Mouse (Mus musculus) kidney, postnatal 36 days (tissue): ENCODE results near the gene Gm12394.
"Not testable (repeated sequence)": the region's sequence is repeated elsewhere in the genome, so short reads cannot be mapped to it uniquely, and the experiment has no call there.

ENCODE experiments used
- DNase-seq, 2 experiments: peaks; one replicate each; pipeline ENCODE4 v3.0.0; 2021 to 2022; ENCODE audit warnings: mixed read lengths in 2 of 2

Gene Gm12394

DNA sequence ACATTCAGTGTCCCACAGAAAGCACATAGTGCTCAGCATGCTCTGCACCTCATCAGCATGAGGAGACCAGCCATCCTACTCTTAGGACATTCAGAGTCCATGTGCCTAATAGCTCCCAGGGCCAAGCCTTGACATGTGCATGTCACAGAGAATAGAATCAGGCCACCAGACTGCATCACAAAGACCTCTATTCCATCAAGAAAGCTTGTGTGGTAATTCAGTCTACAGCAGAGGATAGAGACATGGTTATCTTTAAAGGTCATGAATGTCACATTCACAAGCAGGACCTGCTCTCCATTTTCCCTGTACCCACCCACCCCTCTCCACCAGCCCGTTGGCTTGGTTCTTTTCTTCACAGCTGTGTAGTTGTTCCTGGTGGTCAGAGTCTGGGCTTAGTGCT, 2.8 kb downstream of the Gm12394 start, which contains the start of gene Fam205a1:
TSS of gene Fam205a1 (minus strand) at position 101 of the 400 bp plus-strand sequence.
- not testable (repeated sequence) for DNase-seq

DNA sequence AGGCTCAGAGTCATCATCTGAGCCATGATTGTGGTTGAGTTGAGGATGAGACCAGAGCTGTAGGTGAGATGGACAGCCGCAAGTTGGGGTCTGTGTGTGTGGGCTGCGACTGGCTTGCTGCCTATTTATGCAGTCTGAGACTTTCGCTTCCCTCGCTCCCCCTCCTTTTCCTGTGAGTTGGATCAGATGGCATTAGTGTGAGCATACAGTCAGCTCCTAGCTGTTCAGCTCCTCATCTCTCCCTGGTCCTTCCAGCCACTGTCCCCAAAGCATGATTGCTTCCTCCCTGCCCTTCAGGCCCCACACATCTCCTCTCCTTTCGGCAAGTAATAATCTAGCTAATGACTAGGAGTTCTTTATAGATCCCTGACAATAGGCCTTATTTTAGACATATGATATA, 82.7 kb downstream of the Gm12394 start, which contains the start of gene Ccl21a:
TSS of gene Ccl21a (minus strand) at position 101 of the 400 bp plus-strand sequence.
- DNase-seq, result not testable (repeated sequence)

DNA sequence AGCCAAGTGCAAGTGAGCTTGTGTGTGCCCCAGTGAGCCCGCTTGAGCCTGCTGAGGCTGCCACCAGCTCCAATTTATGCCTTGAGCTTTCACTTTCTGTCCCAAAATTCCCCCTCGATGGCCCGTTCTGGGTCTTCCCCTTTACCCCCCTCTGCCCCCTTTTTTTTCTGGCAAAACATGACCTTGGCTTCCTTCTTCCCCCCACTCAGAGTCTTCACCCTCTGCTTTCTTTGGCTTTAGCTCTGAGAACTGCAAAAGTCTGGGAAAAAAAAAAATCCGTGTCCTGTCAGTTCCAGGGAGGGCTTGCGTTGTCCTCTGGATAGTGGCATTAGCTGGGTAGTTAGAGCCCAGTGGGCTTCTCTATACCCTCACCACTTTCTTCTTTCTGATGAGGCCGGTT, 100.1 kb downstream of the Gm12394 start, which contains the start of gene Ccl19:
TSS of gene Ccl19 (minus strand) at position 101 of the 400 bp plus-strand sequence.
- DNase-seq, result not testable (repeated sequence)

DNA sequence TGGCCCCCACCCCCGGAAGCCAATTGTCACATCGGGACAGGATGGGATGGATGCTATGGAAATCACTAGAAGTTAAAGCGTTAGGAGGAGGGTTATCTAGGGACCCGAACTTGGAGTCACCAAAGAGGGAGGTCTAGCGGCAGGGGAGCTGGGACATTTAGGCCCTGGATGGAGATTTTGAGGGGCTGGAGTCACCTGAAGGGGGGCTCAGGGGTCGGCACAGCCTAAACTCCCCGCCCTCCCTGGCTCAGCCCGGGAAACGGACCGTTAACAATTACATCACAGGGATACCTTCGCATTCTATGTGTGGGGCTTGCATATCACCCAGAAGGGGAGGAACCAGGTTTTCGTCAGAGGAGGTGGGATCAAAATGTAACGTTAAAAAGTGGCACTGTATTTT, 121.3 kb downstream of the Gm12394 start, which contains the start of gene 4930578G10Rik:
TSS of gene 4930578G10Rik (plus strand) at position 301 of the 400 bp plus-strand sequence.
- not testable (repeated sequence) for DNase-seq
